Comparison of ENCODE assay signal across 30 mouse cellular contexts in the genomic region with DNA sequence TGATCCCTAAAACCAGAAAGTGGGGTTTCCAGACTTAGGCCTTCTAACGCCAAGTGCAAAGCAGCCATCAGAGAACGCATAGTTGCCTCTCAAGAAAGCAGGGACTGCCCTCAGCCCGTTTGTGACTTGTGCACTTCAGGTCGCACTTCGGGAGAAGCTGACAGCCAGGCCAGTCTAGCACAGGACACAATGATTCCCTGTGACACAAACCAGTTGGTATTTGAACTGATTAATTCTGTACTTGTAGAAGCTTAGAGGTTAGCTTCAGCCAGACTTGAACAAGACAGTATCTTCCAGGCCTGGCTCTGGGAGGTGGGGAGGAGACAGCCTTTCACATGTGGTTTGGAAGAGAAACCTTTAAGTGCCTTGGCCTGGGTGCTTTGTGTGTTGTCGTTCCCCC. TPM values are rescaled to one million over a fixed set of nuclear protein-coding genes. Genes with fewer than 3 reads are reported as not detected.
DNase-seq lines count a peak whose midpoint lies in the region; ATAC-seq lines count a peak whose summit lies in the region.
"Had no signal": no experiment of that assay in that cellular context is flagged by ENCODE, and none has a peak within 500 bp of the region (broad histone marks: within the 10 kb centered on the region; RNA-seq: fewer than 3 reads in every experiment).

No protein-coding gene starts in this region.

- peak overlapping the region; percentile 44; the same call in 1 of the 2 replicates for H3K9ac ChIP-seq in heart, embryonic 11.5 days (ENCODE audit: low read depth, low read length)
- H3K9ac ChIP-seq in heart, embryonic 16.5 days (ENCODE audit: low read length), result peak overlapping the region; percentile 37
- H3K9ac ChIP-seq: limb, embryonic 15.5 days; liver, embryonic 13.5 days had no signal

- H3K9me3 ChIP-seq in heart, embryonic 11.5 days (replicated peaks; ENCODE audit: control insufficient read depth, low read length), result no peaks in the 10 kb centered on the region
- H3K9me3 ChIP-seq in heart, embryonic 16.5 days (replicated peaks; ENCODE audit: control insufficient read depth, low read length), result no peaks in the 10 kb centered on the region
- H3K9me3 ChIP-seq: G1E; limb, embryonic 10.5 days; limb, embryonic 15.5 days; liver, embryonic 13.5 days had no signal

- WGBS in heart, embryonic 11.5 days (ENCODE audit: insufficient replicate concordance), result 41% methylated on average over 6 of the region's 6 CpGs
- WGBS in heart, embryonic 16.5 days, result 36% methylated on average over 6 of the region's 6 CpGs

- peaks cover 14% of the 10 kb centered on the region for H3K36me3 ChIP-seq in heart, embryonic 11.5 days (ENCODE audit: control insufficient read depth, insufficient read depth, low read length)
- H3K36me3 ChIP-seq in heart, embryonic 16.5 days (ENCODE audit: control insufficient read depth, insufficient read depth), result peaks cover 39% of the 10 kb centered on the region

- no peak overlapping the region for H3K4me2 ChIP-seq in heart, embryonic 11.5 days
- no peak overlapping the region for H3K4me2 ChIP-seq in heart, embryonic 16.5 days (ENCODE audit: low read depth, low read length)
- H3K4me2 ChIP-seq: limb, embryonic 15.5 days; liver, embryonic 13.5 days had no signal

- H3K27me3 ChIP-seq in heart, embryonic 11.5 days (ENCODE audit: control insufficient read depth, insufficient read depth, low read length), result no peaks in the 10 kb centered on the region
- H3K27me3 ChIP-seq in heart, embryonic 16.5 days (ENCODE audit: control insufficient read depth, insufficient read depth, low read length), result no peaks in the 10 kb centered on the region
- H3K27me3 ChIP-seq: limb, embryonic 15.5 days; liver, embryonic 13.5 days; Patski had no signal

- H3K4me1 ChIP-seq in heart, embryonic 11.5 days (ENCODE audit: control insufficient read depth, insufficient read depth, low read length), result peaks cover 17% of the 10 kb centered on the region; the same call in 1 of the 2 replicates
- peaks cover 30% of the 10 kb centered on the region for H3K4me1 ChIP-seq in heart, embryonic 16.5 days (ENCODE audit: control insufficient read depth, insufficient read depth, low read length)
- H3K4me1 ChIP-seq: limb, embryonic 10.5 days; limb, embryonic 15.5 days; liver, embryonic 13.5 days had no signal

- intact Hi-C loops in heart, postnatal 36 days (cut with DNase I), result no loop called here

- peak; percentile 92 for DNase-seq in heart, adult 11 months
- DNase-seq in heart, postnatal 36 days, result no peak
- no peak for DNase-seq in cerebellum, postnatal 36 days
- DNase-seq in spleen, adult 18-20 months, result no peak
- no peak for DNase-seq in left cerebral cortex, adult 18-20 months (ENCODE audit: low spot score in 2 of 2)
- DNase-seq: adrenal gland, postnatal 25 days; cerebellum, adult 11-12 months; cerebellum, adult 9-11 months; kidney, adult 2 months; kidney, postnatal 36 days; liver, embryonic 13.5 days; lung, adult 18-20 months; midbrain, embryonic 14.5 days; right cerebral cortex, postnatal 14 days; thymus, postnatal 14 days had no signal

- ATAC-seq in heart, embryonic 11.5 days (replicated peaks; ENCODE audit: insufficient number of reproducible peaks, low FRiP score, low TSS enrichment), result no peak; the same call in 1 of the 2 replicates
- peak; percentile 75 for ATAC-seq in heart, embryonic 16.5 days (replicated peaks; ENCODE audit: extremely low read depth, insufficient read depth, low FRiP score)
- ATAC-seq: forebrain, embryonic 16.5 days; hindbrain, embryonic 16.5 days; lung, postnatal 0 days; Patski had no signal

- H3K27ac ChIP-seq in heart, embryonic 11.5 days (ENCODE audit: low read depth, low read length), result peak overlapping the region; percentile 89
- H3K27ac ChIP-seq in heart, embryonic 16.5 days (ENCODE audit: low read length), result peak overlapping the region; percentile 80
- H3K27ac ChIP-seq: layer of hippocampus, adult 2 months; limb, embryonic 10.5 days; limb, embryonic 15.5 days; liver, embryonic 13.5 days; macrophage had no signal

- no peak overlapping the region for H3K4me3 ChIP-seq in heart, embryonic 11.5 days (ENCODE audit: low read depth, low read length)
- H3K4me3 ChIP-seq in heart, embryonic 16.5 days (ENCODE audit: low read length), result no peak overlapping the region
- H3K4me3 ChIP-seq: erythroblast, embryonic 14.5 days; layer of hippocampus, adult 2 months; limb, embryonic 10.5 days; limb, embryonic 15.5 days; liver, embryonic 13.5 days had no signal

RNA-seq across cellular contexts. Expression of a gene that starts 54.9 kb away (rescaled TPM):
- 10 to 100 TPM; 29.2 to 31.0 TPM for total RNA-seq in heart, postnatal 36 days (2021)
- polyA plus RNA-seq in heart, embryonic 11.5 days (2014; fragmentation: Nextera tagmentation; extraction: Ambion mirVana), result 15.5 and 19.2 TPM in 2 replicates
- polyA plus RNA-seq in heart, embryonic 16.5 days (2015; fragmentation: Nextera tagmentation; extraction: Ambion mirVana), result 46.9 and 48.4 TPM in 2 replicates
- 1 to 10 TPM in 1 of 2 experiments, under 1 TPM in 1; 0.89 to 1.2 TPM for total RNA-seq in left cerebral cortex, adult 18-20 months (2021)
- total RNA-seq: common myeloid progenitor, adult 5-6 weeks; G1E; monocyte, adult 5-6 weeks had no signal
- polyA plus RNA-seq: erythroblast, embryonic 14.5 days; G1E; macrophage; small intestine, adult 2 months had no signal

RNA-seq across cellular contexts. Expression of a gene that starts 56.0 kb away (rescaled TPM):
- total RNA-seq in heart, postnatal 36 days (2021), result 10 to 100 TPM; 15.6 TPM
- 18.9 and 24.0 TPM in 2 replicates for polyA plus RNA-seq in heart, embryonic 11.5 days (2014; fragmentation: Nextera tagmentation; extraction: Ambion mirVana)
- polyA plus RNA-seq in heart, embryonic 16.5 days (2015; fragmentation: Nextera tagmentation; extraction: Ambion mirVana), result 26.3 and 28.4 TPM in 2 replicates
- total RNA-seq in left cerebral cortex, adult 18-20 months (2021), result 1 to 10 TPM; 7.7 to 8.6 TPM

Comparison
In these comparisons a context has a peak if more than half of its experiments do, and no peak if none do; other contexts are left out.
1. RNA of a gene that starts 54.9 kb away (total RNA-seq): 29.2 to 31.0 TPM in heart, postnatal 36 days; 0.89 to 1.2 TPM in left cerebral cortex, adult 18-20 months; every median in the first group is over 10 times any median in the second.